Mouse (Mus musculus): ENCODE results near the gene Prr14.

DNA sequence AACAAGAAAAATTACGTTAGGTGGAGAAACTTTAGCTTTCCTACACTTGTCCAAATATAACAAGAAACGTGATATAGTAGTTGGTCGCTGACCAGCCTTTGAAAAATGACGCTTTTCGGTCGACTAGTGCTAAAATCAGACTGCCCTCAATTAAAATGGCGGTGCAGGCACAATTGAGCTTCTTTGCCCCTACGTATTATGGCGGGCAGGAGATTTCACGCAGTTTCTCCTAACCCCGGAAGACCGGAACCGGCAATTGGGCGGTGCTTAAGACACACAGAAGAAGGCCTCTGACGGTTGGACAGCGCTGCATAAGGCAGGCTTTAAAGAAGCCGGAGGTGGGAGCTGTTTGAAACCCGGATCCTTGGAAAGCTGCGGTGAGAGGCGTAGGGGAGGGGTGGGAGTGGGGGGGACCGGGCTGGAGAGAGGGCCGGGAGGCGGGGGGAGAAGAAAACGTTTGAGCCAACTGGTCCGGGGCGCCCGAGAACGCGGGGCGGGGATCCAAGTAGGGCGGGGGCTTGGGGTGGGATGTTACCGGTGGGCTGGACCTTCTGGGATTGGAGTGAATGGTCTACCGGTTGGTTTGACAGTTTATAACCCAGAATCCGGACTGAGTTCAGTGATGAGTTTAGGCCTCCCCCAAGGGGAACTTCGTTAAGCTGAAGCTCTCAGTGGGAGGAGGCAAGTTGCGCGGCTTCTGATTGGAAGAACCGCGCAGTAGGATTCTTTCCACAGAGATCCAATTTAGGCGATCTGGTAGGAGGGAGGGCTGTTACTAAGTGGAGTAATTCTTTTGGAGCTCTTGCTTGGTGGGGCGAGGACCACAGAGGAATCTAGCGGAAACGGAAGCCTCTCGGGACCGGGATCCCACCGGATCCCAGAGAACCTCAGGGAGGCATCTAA is 11.6 kb downstream of the Prr14 start:
- TF ChIP-seq GATA1 (IDR thresholded peaks at IDR 0.05; ENCODE audit: low read length) = no peak
- TF ChIP-seq TAL1 (IDR thresholded peaks at IDR 0.05; ENCODE audit: low read length) = no peak
